Mouse (Mus musculus): ENCODE measurements around the gene Frmd4a.

DNA sequence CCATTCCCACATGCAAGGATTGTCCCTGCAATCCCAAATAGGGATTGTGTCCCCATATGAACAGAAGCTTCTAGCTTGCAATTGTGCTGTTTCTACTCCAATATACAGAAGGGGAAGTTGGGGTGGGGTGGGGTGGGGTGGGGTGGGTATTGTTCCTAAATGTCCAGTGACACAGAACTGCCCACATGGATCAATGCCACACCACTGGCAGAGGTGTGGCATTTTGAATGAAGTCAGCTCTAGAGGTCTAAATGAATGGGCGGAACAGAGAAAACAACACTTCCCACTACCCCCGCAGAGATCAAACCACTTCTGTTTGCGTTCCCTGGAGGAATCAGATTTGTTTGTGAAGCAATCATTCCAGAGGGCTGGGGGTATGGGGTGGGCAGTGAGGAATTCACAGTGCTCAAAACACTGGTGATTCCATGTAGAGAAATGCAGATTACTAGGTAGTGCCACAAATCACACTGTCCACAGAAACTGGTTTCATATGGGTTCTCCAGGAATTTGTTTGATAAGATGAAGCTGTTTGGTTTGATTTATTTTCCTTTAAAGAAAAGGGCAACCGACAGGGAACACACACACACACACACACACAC is 268.3 kb downstream of the Frmd4a start:
- no peak for TF ChIP-seq CTCF (IDR thresholded peaks at IDR 0.05; ENCODE audit: borderline replicate concordance, extremely low read depth, insufficient read depth, insufficient read length)
- TF ChIP-seq POLR2A (IDR thresholded peaks at IDR 0.05; ENCODE audit: borderline replicate concordance, extremely low read depth, insufficient read depth, insufficient read length, poor library complexity, severe bottlenecking), result no peak
